Mouse (Mus musculus): ENCODE data around the gene Fry.

Gene Fry

GRCm38 (mm10) chr5:150173869-150174268, 55.4 kb downstream of the Fry start:
- no peak for DNase-seq (ENCODE audit: low spot score in 2 of 2)

GRCm38 (mm10) chr5:150174950-150175349, 56.5 kb downstream of the Fry start:
- no peak for DNase-seq (ENCODE audit: low spot score in 2 of 2)

GRCm38 (mm10) chr5:150176251-150177015, 58.0 kb downstream of the Fry start:
- no peak for DNase-seq (ENCODE audit: low spot score in 2 of 2)

GRCm38 (mm10) chr5:150177757-150178156, 59.3 kb downstream of the Fry start:
- DNase-seq (ENCODE audit: low spot score in 2 of 2): no peak

GRCm38 (mm10) chr5:150178194-150178801, 59.9 kb downstream of the Fry start:
- no peak for DNase-seq (ENCODE audit: low spot score in 2 of 2)

- DNase-seq (ENCODE audit: low spot score in 2 of 2): no peak
These were observed 62.7 kb downstream of the Fry start for GRCm38 (mm10) chr5:150180985-150181607.

GRCm38 (mm10) chr5:150184959-150185358, 66.5 kb downstream of the Fry start:
- DNase-seq (ENCODE audit: low spot score in 2 of 2): no peak

GRCm38 (mm10) chr5:150186121-150186520, 67.7 kb downstream of the Fry start:
- DNase-seq (ENCODE audit: low spot score in 2 of 2): no peak

- no peak for DNase-seq (ENCODE audit: low spot score in 2 of 2)
These were observed 68.2 kb downstream of the Fry start for GRCm38 (mm10) chr5:150186676-150187075.

- DNase-seq (ENCODE audit: low spot score in 2 of 2): no peak
These were observed 69.6 kb downstream of the Fry start for GRCm38 (mm10) chr5:150188031-150188430.

GRCm38 (mm10) chr5:150190454-150191358, 72.3 kb downstream of the Fry start:
- no peak for DNase-seq (ENCODE audit: low spot score in 2 of 2)

GRCm38 (mm10) chr5:150195514-150196210, 77.2 kb downstream of the Fry start:
- peak; percentile 87 for DNase-seq (ENCODE audit: low spot score in 2 of 2)

GRCm38 (mm10) chr5:150196211-150196585, 77.8 kb downstream of the Fry start:
- DNase-seq (ENCODE audit: low spot score in 2 of 2): peak; percentile 75 to 76

- no peak for DNase-seq (ENCODE audit: low spot score in 2 of 2)
These were observed 78.5 kb downstream of the Fry start for GRCm38 (mm10) chr5:150196881-150197311.

- DNase-seq (ENCODE audit: low spot score in 2 of 2): no peak
These were observed 88.3 kb downstream of the Fry start for GRCm38 (mm10) chr5:150206749-150207148.

- no peak for DNase-seq (ENCODE audit: low spot score in 2 of 2)
These were observed 89.2 kb downstream of the Fry start for GRCm38 (mm10) chr5:150207596-150207995.

- no peak for DNase-seq (ENCODE audit: low spot score in 2 of 2)
These were observed 89.6 kb downstream of the Fry start for GRCm38 (mm10) chr5:150208009-150208408.

- DNase-seq (ENCODE audit: low spot score in 2 of 2): peak; percentile 14 to 44
These were observed 95.6 kb downstream of the Fry start for GRCm38 (mm10) chr5:150214081-150214480.

- DNase-seq (ENCODE audit: low spot score in 2 of 2): no peak
These were observed 97.6 kb downstream of the Fry start for GRCm38 (mm10) chr5:150216066-150216465.

- no peak for DNase-seq (ENCODE audit: low spot score in 2 of 2)
These were observed 101.0 kb downstream of the Fry start for GRCm38 (mm10) chr5:150219457-150219856.

- no peak for DNase-seq (ENCODE audit: low spot score in 2 of 2)
These were observed 101.9 kb downstream of the Fry start for GRCm38 (mm10) chr5:150220333-150220732.

All from heart, adult 9 months (tissue).